Mouse (Mus musculus) embryonic facial prominence, embryonic 14.5 days (tissue): ENCODE measurements at regions not wholly inside any gene's neighbourhood (a gene's known extent, or its start where the extent isn't known, plus 50 kb on each side); places are given as distances from the start of the nearest gene placed in this dataset.

Source experiments
- ATAC-seq: fragments of 200-750 bp; cut with Nextera tagmentation; 2 replicates; pipeline ENCODE4 v1.8.0; 2017; ENCODE audit warnings: low read depth, moderate number of reproducible peaks, moderate TSS enrichment
- DNase-seq: peaks from one replicate; pipeline ENCODE4 v3.0.0-alpha.2; 2015; ENCODE audit warnings: low spot score
- H3K27ac ChIP-seq: fragments of 300-500 bp; sonication (generic); replicated peaks from 2 replicates; pipeline ENCODE4 v1.5.1; 2014; ENCODE audit warnings: low read depth, mild to moderate bottlenecking, low read length, moderate library complexity
- H3K27me3 ChIP-seq: fragments of 300-500 bp; sonication (generic); replicated peaks from 2 replicates; pipeline ENCODE4 v1.6.1; 2014; ENCODE audit warnings: low read length; ENCODE audit not compliant: control insufficient read depth, insufficient read depth
- H3K36me3 ChIP-seq: fragments of 300-500 bp; sonication (generic); 2 replicates; pipeline ENCODE4 v1.6.1; 2014; ENCODE audit warnings: low read length, mixed read lengths; ENCODE audit not compliant: control insufficient read depth, insufficient read depth
- H3K4me1 ChIP-seq: fragments of 300-500 bp; sonication (generic); 2 replicates; pipeline ENCODE4 v1.6.1; 2014; ENCODE audit warnings: antibody characterized with exemption, low read length; ENCODE audit not compliant: control insufficient read depth, insufficient read depth
- H3K4me2 ChIP-seq: fragments of 300-500 bp; sonication (generic); 2 replicates; pipeline ENCODE4 v1.6.1; 2014; ENCODE audit warnings: low read depth, mild to moderate bottlenecking, low read length, moderate library complexity, mixed read lengths
- H3K4me3 ChIP-seq: fragments of 300-500 bp; sonication (generic); 2 replicates; pipeline ENCODE4 v1.5.1; 2014; ENCODE audit warnings: low read depth, mild to moderate bottlenecking, low read length
- H3K9ac ChIP-seq: fragments of 300-500 bp; sonication (generic); 2 replicates; pipeline ENCODE4 v1.6.1; 2014; ENCODE audit warnings: low read depth, mild to moderate bottlenecking, low read length, moderate library complexity, mixed read lengths
- H3K9me3 ChIP-seq: fragments of 300-500 bp; sonication (generic); 2 replicates; pipeline ENCODE4 v1.6.1; 2016; ENCODE audit warnings: low read length; ENCODE audit not compliant: control insufficient read depth
- WGBS: fragments of 180-500 bp; shearing (Covaris S2); extraction: QIAGEN DNeasy Blood & Tissue Kit; methylation state at CpG from one replicate; pipeline ENCODE4 v1.1.7; 2014; 5-methylcytosine and 5-hydroxymethylcytosine counted together

DNA sequence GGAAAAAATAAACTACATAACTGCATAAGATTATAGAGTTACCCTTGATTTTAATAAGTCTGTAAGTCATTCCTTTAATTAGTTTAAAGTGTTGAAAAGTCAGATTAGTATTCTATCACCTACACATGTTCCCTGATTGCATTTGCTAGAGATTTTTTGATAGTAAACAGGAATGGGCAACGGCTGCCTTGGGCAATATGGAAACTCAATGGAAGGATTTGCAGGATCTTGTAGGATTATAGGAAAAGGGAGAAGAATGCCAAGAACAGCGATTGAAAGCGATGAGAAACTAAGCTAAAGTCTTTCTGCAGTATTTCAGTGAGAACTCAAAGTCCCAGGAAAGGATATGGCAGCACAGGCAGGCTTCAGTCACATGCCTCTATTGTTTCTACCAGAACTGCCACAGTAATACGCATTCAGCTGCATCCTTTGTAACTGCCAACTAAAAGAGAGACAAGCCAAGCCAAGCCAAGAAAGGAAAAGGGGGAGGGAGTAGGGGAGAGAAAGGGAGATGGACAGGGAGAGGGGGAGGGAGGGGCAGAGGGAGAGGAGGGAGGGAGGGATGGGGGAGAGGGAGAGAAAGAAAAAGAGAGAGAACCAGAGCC lies 340.3 kb downstream of the Kif16b start:
- H3K27ac ChIP-seq = no peak overlapping the region
- no peak overlapping the region for H3K4me3 ChIP-seq
- ATAC-seq = no peak
- peak; percentile 61 for DNase-seq
- H3K27me3 ChIP-seq = no peaks in the 10 kb centered on the region
- 49% methylated on average over 4 of the region's 4 CpGs for WGBS
- H3K36me3 ChIP-seq = no peaks in the 10 kb centered on the region
- no peaks in the 10 kb centered on the region for H3K9me3 ChIP-seq
- H3K9ac ChIP-seq = no peak overlapping the region
- no peaks in the 10 kb centered on the region for H3K4me1 ChIP-seq
- no peak overlapping the region for H3K4me2 ChIP-seq

DNA sequence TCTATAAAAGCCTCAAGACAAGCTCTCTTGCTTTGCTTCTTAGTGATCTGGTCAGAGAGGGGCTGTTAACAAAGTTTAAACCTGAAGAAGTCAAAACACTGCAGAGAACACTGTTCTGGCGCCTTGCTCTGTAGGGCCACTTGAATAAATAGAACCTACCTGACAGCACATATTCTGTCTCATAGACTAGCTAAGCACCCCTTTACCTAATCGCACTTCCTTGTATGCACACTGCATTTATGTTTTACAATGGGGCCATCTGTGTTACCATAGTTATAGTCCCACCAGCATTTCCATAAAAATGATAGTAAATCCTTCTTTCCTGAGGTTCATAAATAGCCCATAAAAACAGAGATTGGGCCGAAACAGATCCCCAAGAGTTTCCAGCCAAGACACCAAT lies 340.9 kb downstream of the Kif16b start:
- Histone ChIP-seq H3K9me3 (no peaks in the 10 kb centered on the region), H3K4me3 (no peak overlapping the region), H3K9ac (no peak overlapping the region), H3K27ac (no peak overlapping the region), H3K4me2 (no peak overlapping the region), H3K4me1 (no peaks in the 10 kb centered on the region), H3K27me3 (no peaks in the 10 kb centered on the region), H3K36me3 (no peaks in the 10 kb centered on the region)
- no peak for DNase-seq
- WGBS = 76% methylated on average over 3 of the region's 3 CpGs
- no peak for ATAC-seq

DNA sequence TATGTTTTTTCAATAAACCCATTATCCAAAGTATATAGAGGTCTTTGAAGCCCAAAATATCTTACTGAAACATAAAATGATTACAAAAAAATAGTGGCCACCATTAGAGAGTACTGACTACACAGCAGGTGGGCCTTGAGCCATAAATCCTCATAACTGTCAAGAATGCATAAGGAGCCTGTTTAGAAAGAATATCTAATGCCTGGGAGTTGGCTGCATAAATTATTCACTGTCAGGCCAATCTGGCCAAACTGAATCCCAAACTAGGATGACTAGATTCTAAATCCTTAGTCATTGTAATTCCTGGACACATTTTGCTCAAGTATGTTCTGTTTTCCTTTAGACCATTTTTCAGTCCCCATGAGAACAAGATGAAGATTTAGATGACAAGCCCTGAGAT lies 341.4 kb downstream of the Kif16b start:
- Histone ChIP-seq H3K27me3 (no peaks in the 10 kb centered on the region), H3K4me1 (no peaks in the 10 kb centered on the region), H3K27ac (no peak overlapping the region), H3K9me3 (no peaks in the 10 kb centered on the region), H3K4me3 (no peak overlapping the region), H3K9ac (no peak overlapping the region), H3K36me3 (no peaks in the 10 kb centered on the region), H3K4me2 (no peak overlapping the region)
- ATAC-seq = no peak
- DNase-seq = no peak

- H3K4me2 ChIP-seq = no peak overlapping the region
- DNase-seq (no peak), ATAC-seq (no peak)
- H3K4me3 ChIP-seq = no peak overlapping the region
- no peak overlapping the region for H3K9ac ChIP-seq
- WGBS = 81% methylated on average over 2 of the region's 2 CpGs
- H3K4me1 ChIP-seq = no peaks in the 10 kb centered on the region
- H3K27me3 ChIP-seq = no peaks in the 10 kb centered on the region
- no peaks in the 10 kb centered on the region for H3K9me3 ChIP-seq
- no peak overlapping the region for H3K27ac ChIP-seq
- H3K36me3 ChIP-seq = no peaks in the 10 kb centered on the region
These were observed 346.5 kb downstream of the Kif16b start for GRCm38 (mm10) chr2:142554851-142555250.

GRCm38 (mm10) chr2:142551690-142552089 lies 349.6 kb downstream of the Kif16b start:
- WGBS = 69% methylated on average over 3 of the region's 3 CpGs
- H3K9ac ChIP-seq = no peak overlapping the region

DNA sequence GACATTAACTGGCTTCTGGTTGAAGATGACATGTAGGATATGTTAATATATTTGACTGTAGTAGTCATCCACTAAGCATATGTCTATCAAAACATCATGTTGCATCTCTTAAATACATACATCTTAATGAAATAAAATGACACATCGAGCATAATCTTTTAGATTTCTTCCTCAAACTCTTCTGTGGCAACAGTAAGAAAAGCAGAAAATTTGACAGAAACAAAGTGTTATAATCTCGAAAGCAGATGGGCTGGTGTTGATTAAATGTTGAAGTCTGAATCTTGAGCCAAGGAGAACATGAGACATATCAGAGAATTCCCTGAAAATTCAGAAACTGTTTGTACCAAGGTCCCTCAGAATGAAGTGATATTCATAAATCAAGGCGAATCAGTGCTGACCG lies 352.6 kb downstream of the Kif16b start:
- Histone ChIP-seq H3K36me3 (no peaks in the 10 kb centered on the region), H3K9me3 (no peaks in the 10 kb centered on the region), H3K4me1 (no peaks in the 10 kb centered on the region), H3K4me2 (no peak overlapping the region), H3K9ac (no peak overlapping the region), H3K4me3 (no peak overlapping the region), H3K27ac (no peak overlapping the region), H3K27me3 (no peaks in the 10 kb centered on the region)
- WGBS = 86% methylated on average over 4 of the region's 4 CpGs
- no peak for DNase-seq
- no peak for ATAC-seq

More at GRCm38 (mm10) chr2:142551690-142552089, 349.6 kb downstream of the Kif16b start:
- Histone ChIP-seq H3K27me3 (no peaks in the 10 kb centered on the region), H3K9me3 (no peaks in the 10 kb centered on the region), H3K27ac (no peak overlapping the region), H3K4me2 (no peak overlapping the region), H3K4me3 (no peak overlapping the region), H3K36me3 (no peaks in the 10 kb centered on the region), H3K4me1 (no peaks in the 10 kb centered on the region)
- ATAC-seq = no peak
- no peak for DNase-seq

DNA sequence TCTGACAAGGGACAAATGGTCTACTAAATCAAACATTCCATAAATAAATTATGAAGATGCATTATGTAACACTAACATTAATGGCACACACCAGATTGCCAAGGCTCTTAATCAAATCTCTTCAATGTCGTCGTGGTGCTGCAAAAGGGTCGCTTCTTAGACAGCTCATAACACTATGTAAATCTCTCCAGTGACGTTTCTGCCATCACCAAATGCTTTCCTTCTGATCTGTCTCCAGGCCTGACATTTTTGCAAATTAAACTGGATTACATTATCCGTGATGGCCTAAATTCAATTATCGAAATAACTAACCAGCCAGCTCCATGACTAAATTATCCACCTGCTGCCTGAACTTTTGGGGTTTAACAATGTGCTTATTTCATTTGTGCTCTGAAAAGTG lies 356.4 kb downstream of the Kif16b start:
- Histone ChIP-seq H3K27ac (no peak overlapping the region), H3K4me3 (no peak overlapping the region), H3K36me3 (no peaks in the 10 kb centered on the region), H3K9ac (no peak overlapping the region), H3K9me3 (no peaks in the 10 kb centered on the region), H3K4me1 (no peaks in the 10 kb centered on the region), H3K27me3 (no peaks in the 10 kb centered on the region), H3K4me2 (no peak overlapping the region)
- DNase-seq = peak; percentile 14
- ATAC-seq = no peak
- 68% methylated on average over 6 of the region's 6 CpGs for WGBS

- no peak for ATAC-seq
- Histone ChIP-seq H3K27me3 (no peaks in the 10 kb centered on the region), H3K4me2 (no peak overlapping the region), H3K9me3 (no peaks in the 10 kb centered on the region), H3K9ac (no peak overlapping the region), H3K27ac (no peak overlapping the region), H3K36me3 (no peaks in the 10 kb centered on the region), H3K4me1 (no peaks in the 10 kb centered on the region), H3K4me3 (no peak overlapping the region)
- no peak for DNase-seq
- 63% methylated on average over 1 of the region's 1 CpGs for WGBS
These were observed 361.4 kb downstream of the Kif16b start for GRCm38 (mm10) chr2:142539980-142540379.

GRCm38 (mm10) chr2:142533555-142533954 lies 367.8 kb downstream of the Kif16b start:
- Histone ChIP-seq H3K36me3 (no peaks in the 10 kb centered on the region), H3K4me1 (no peaks in the 10 kb centered on the region), H3K27me3 (no peaks in the 10 kb centered on the region), H3K4me2 (no peak overlapping the region), H3K27ac (no peak overlapping the region), H3K4me3 (no peak overlapping the region), H3K9me3 (no peaks in the 10 kb centered on the region), H3K9ac (no peak overlapping the region)
- no peak for ATAC-seq
- DNase-seq = no peak
- 93% methylated on average over 8 of the region's 8 CpGs for WGBS
